Mouse (Mus musculus): ENCODE data around the gene A830018L16Rik.

- TF ChIP-seq CTCF (IDR thresholded peaks at IDR 0.05; ENCODE audit: insufficient read depth, low read depth, low read length): no peak
- no peak for TF ChIP-seq POLR2A (IDR thresholded peaks at IDR 0.05; ENCODE audit: insufficient read depth, low read depth, low read length)
Observed at GRCm38 (mm10) chr1:11580026-11580425, 166.1 kb downstream of the A830018L16Rik start.
